Mouse (Mus musculus): Measurements from ENCODE around the gene Atxn7l3. TPM values are rescaled to one million over a fixed set of nuclear protein-coding genes. Genes with fewer than 3 reads are reported as not detected.
"Not testable (repeated sequence)": the region's sequence is repeated elsewhere in the genome, so short reads cannot be mapped to it uniquely, and the experiment has no call there.

Atxn7l3 gene
- polyA plus RNA-seq, 1 experiment from 2014 or later: 14.7 TPM

DNA sequence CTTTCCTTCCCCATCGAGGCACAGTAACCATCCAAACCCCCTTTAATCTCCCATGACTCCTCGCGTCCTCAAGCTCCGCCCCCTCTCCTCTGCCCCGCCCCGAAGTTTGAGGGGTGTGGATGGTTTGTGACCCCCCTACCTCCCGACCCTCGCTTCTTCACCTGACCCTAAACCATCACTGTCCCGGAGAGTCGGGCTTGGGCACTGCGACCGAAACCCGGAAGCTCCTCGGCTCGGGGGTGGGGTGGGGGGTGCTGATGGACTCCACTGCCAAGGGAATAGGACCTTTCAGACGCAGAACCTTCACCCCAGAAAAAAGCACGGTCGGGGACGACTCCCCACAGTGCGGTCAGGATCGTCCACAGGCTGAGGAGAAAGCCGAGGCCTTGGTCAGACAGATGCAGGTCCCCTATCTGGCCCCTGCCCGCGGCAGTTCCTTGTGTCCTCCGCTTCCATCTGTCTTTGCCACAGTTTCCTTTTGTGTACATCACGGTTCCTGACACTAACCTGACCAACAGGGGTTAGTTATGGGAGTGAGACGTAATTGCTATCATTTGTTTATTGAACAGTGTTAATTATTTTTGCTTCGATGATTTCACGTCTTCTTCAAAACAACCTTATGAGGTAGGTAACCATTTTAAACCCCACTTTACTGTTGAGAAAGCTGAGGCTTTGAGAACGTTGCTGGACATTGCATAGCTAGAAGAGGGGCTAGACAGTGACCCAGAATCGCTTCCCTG lies 11.2 kb downstream of the Atxn7l3 start:
- peak overlapping the region; percentile 44 for H3K27ac ChIP-seq (ENCODE audit: low read depth, low read length)
- H3K36me3 ChIP-seq (ENCODE audit: control insufficient read depth, insufficient read depth, low read length): peaks cover 12% of the 10 kb centered on the region
- H3K27me3 ChIP-seq (replicated peaks; ENCODE audit: control insufficient read depth, insufficient read depth, low read length): no peaks in the 10 kb centered on the region
- 3% methylated on average over 31 of the region's 31 CpGs for WGBS
- DNase-seq (ENCODE audit: low spot score) (no peak), ATAC-seq (replicated peaks; ENCODE audit: low FRiP score) (peak; percentile 60)
- peak overlapping the region; percentile 65 for H3K4me3 ChIP-seq (ENCODE audit: low read depth, low read length)
- peaks cover 12% of the 10 kb centered on the region for H3K4me1 ChIP-seq (replicated peaks; ENCODE audit: control insufficient read depth, insufficient read depth, low read length)
- H3K9ac ChIP-seq (ENCODE audit: low read depth, low read length): peak overlapping the region; percentile 68
- H3K9me3 ChIP-seq (ENCODE audit: control insufficient read depth, low read length): no peaks in the 10 kb centered on the region
- peak overlapping the region; percentile 75 for H3K4me2 ChIP-seq

- DNase-seq (ENCODE audit: low spot score) (peak; percentile 94), ATAC-seq (replicated peaks; ENCODE audit: low FRiP score) (peak; percentile 88)
- peaks cover 12% of the 10 kb centered on the region for H3K4me1 ChIP-seq (replicated peaks; ENCODE audit: control insufficient read depth, insufficient read depth, low read length)
- peak within 1 kb of the TSS; percentile 75 for H3K4me2 ChIP-seq
- H3K36me3 ChIP-seq (ENCODE audit: control insufficient read depth, insufficient read depth, low read length): peaks cover 12% of the 10 kb centered on the region
- H3K27me3 ChIP-seq (replicated peaks; ENCODE audit: control insufficient read depth, insufficient read depth, low read length): no peaks in the 10 kb centered on the region
- H3K9me3 ChIP-seq (ENCODE audit: control insufficient read depth, low read length): no peaks in the 10 kb centered on the region
- H3K9ac ChIP-seq (ENCODE audit: low read depth, low read length): peak within 1 kb of the TSS; percentile 68
- H3K4me3 ChIP-seq (ENCODE audit: low read depth, low read length): peak within 1 kb of the TSS; percentile 65
- H3K27ac ChIP-seq (ENCODE audit: low read depth, low read length): peak within 1 kb of the TSS; percentile 44
- WGBS: under 1% methylated on average over 32 of the region's 32 CpGs
Measured at GRCm38 (mm10) chr11:102284501-102285094, 11.8 kb downstream of the Atxn7l3 start, which contains the start of gene Tmub2. Gene Tmub2, plus strand, starts transcription at chr11:102284931.

DNA sequence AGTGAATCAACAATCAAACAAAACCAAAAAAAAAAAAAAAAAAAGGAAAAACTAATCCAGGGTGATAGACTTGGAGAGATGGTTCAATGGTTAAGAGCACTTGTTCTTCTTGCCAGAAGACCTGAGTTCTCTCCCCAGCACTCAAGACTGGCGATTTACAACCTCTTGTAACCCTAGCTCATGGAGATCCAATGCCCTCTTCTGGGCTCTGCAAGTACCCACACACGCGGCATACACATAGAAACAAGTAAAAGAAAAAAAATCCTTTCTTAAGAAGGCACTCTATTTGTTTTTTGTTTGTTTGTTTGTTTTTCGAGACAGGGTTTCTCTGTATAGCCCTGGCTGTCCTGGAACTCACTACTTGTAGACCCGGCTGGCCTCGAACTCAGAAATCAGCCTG lies 12.5 kb downstream of the Atxn7l3 start:
- Histone ChIP-seq H3K36me3 (ENCODE audit: control insufficient read depth, insufficient read depth, low read length) (peaks cover 12% of the 10 kb centered on the region), H3K9ac (ENCODE audit: low read depth, low read length) (no peak overlapping the region), H3K9me3 (ENCODE audit: control insufficient read depth, low read length) (no peaks in the 10 kb centered on the region), H3K4me3 (ENCODE audit: low read depth, low read length) (peak overlapping the region; percentile 65), H3K4me1 (replicated peaks; ENCODE audit: control insufficient read depth, insufficient read depth, low read length) (peaks cover 12% of the 10 kb centered on the region), H3K4me2 (peak overlapping the region; percentile 52), H3K27me3 (replicated peaks; ENCODE audit: control insufficient read depth, insufficient read depth, low read length) (no peaks in the 10 kb centered on the region), H3K27ac (ENCODE audit: low read depth, low read length) (no peak overlapping the region; the same call in 1 of the 2 replicates)
- ATAC-seq (replicated peaks; ENCODE audit: low FRiP score): no peak
- no peak for DNase-seq (ENCODE audit: low spot score)
- 75% methylated on average over 6 of the region's 6 CpGs for WGBS

DNA sequence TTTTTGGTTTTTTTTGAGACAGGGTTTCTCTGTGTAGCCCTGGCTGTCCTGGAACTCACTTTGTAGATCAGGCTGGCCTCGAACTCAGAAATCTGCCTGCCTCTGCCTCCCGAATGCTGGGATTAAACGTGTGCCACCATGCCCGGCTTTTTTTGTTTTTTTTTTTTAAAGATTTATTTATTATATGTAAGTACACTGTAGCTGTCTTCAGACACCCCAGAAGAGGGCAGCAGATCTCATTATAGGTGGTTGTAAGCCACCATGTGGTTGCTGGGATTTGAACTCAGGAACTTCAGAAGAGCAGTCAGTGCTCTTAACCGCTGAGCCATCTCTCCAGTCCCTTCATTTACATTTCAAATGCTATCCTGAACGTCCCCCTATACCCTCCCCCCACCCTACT lies 16.2 kb downstream of the Atxn7l3 start:
- H3K27ac ChIP-seq (ENCODE audit: low read depth, low read length); H3K4me3 ChIP-seq (ENCODE audit: low read depth, low read length); ATAC-seq (replicated peaks; ENCODE audit: low FRiP score); H3K4me2 ChIP-seq; H3K9ac ChIP-seq (ENCODE audit: low read depth, low read length); H3K36me3 ChIP-seq (ENCODE audit: control insufficient read depth, insufficient read depth, low read length); H3K9me3 ChIP-seq (ENCODE audit: control insufficient read depth, low read length); DNase-seq (ENCODE audit: low spot score); H3K27me3 ChIP-seq (replicated peaks; ENCODE audit: control insufficient read depth, insufficient read depth, low read length): not testable (repeated sequence)
- peaks cover 11% of the 10 kb centered on the region for H3K4me1 ChIP-seq (replicated peaks; ENCODE audit: control insufficient read depth, insufficient read depth, low read length)
- 66% methylated on average over 6 of the region's 6 CpGs for WGBS

- 87% methylated on average over 3 of the region's 3 CpGs for WGBS
- Histone ChIP-seq H3K4me2 (no peak overlapping the region), H3K4me3 (ENCODE audit: low read depth, low read length) (no peak overlapping the region), H3K27me3 (replicated peaks; ENCODE audit: control insufficient read depth, insufficient read depth, low read length) (no peaks in the 10 kb centered on the region), H3K4me1 (replicated peaks; ENCODE audit: control insufficient read depth, insufficient read depth, low read length) (peaks cover 11% of the 10 kb centered on the region), H3K36me3 (ENCODE audit: control insufficient read depth, insufficient read depth, low read length) (no peaks in the 10 kb centered on the region), H3K9me3 (ENCODE audit: control insufficient read depth, low read length) (no peaks in the 10 kb centered on the region), H3K27ac (ENCODE audit: low read depth, low read length) (no peak overlapping the region), H3K9ac (ENCODE audit: low read depth, low read length) (no peak overlapping the region)
- ATAC-seq (replicated peaks; ENCODE audit: low FRiP score): no peak
- no peak for DNase-seq (ENCODE audit: low spot score)
Measured at GRCm38 (mm10) chr11:102279595-102279994, 16.8 kb downstream of the Atxn7l3 start.

DNA sequence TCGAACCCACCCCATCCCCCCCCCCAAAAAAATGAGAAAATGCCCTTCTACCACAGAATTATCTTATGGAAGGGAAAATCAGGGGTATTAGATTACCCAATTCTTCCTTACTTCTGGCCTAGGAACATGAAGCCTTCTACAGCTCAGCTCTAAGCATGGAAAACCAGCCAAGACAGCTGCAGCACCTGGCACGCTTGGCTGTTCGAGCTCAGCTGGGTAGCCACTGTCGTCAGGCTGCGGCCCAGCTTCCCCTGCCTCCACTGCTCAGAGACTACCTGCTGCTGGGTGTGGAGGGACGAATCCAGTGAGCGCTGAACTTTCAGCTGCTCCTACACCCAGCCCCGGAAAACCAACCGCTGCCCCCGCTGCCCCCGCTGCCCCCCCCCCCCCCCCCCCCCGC lies 18.7 kb downstream of the Atxn7l3 start:
- peaks cover 11% of the 10 kb centered on the region for H3K4me1 ChIP-seq (replicated peaks; ENCODE audit: control insufficient read depth, insufficient read depth, low read length)
- no peak for ATAC-seq (replicated peaks; ENCODE audit: low FRiP score)
- no peaks in the 10 kb centered on the region for H3K9me3 ChIP-seq (ENCODE audit: control insufficient read depth, low read length)
- DNase-seq (ENCODE audit: low spot score): no peak
- H3K4me3 ChIP-seq (ENCODE audit: low read depth, low read length): no peak overlapping the region
- H3K27me3 ChIP-seq (replicated peaks; ENCODE audit: control insufficient read depth, insufficient read depth, low read length): no peaks in the 10 kb centered on the region
- H3K4me2 ChIP-seq: no peak overlapping the region
- no peak overlapping the region for H3K27ac ChIP-seq (ENCODE audit: low read depth, low read length)
- H3K9ac ChIP-seq (ENCODE audit: low read depth, low read length): no peak overlapping the region
- no peaks in the 10 kb centered on the region for H3K36me3 ChIP-seq (ENCODE audit: control insufficient read depth, insufficient read depth, low read length)
- 79% methylated on average over 10 of the region's 12 CpGs for WGBS

- H3K27ac ChIP-seq (ENCODE audit: low read depth, low read length): no peak overlapping the region; the same call in 1 of the 2 replicates
- ATAC-seq (replicated peaks; ENCODE audit: low FRiP score): peak; percentile 68
Measured at GRCm38 (mm10) chr11:102276411-102276915, 20.0 kb downstream of the Atxn7l3 start.

DNA sequence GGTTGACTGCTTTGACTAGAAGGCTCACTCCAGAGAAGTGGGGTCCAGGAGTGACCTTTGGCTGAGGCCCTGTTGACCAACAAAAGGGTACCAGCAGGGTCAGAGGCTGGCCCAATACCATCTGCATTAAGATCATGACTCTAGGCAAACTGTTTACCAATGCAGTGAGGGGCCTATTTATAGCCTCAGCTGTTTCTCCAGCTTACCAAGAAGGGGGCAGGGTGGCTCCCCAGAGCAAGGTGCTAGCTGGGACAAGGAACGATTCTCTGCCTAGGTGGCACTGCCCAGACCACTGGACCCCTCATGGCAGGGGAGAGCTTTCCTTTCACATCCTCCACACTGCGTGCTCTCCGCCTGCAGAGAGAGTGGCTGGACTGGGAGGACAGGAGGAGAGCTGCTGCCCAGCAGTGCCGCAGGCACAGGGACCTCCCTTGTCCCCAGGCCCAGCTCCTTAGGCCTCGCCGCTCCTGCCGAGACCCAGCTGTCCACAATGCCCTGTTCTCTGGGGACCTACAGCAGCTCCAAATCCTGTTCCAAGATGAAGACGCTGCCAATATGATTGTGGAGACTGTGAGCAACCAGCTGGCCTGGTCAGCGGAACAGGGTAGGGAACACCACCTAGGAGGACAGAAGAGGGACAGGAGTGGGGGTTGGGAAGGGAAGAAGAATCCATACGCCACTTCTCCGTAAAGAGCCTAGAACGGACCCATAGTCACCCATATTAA lies 27.7 kb downstream of the Atxn7l3 start, which contains the start of gene Asb16:
TSS of gene Asb16 (plus strand) at position 224 of the 725 bp plus-strand sequence.
- Histone ChIP-seq H3K4me1 (replicated peaks; ENCODE audit: control insufficient read depth, insufficient read depth, low read length) (peaks cover 2% of the 10 kb centered on the region; the same call in 1 of the 2 replicates), H3K36me3 (ENCODE audit: control insufficient read depth, insufficient read depth, low read length) (peaks cover 5% of the 10 kb centered on the region; the same call in 1 of the 2 replicates), H3K4me2 (no peak within 1 kb of the TSS), H3K27me3 (replicated peaks; ENCODE audit: control insufficient read depth, insufficient read depth, low read length) (no peaks in the 10 kb centered on the region), H3K9ac (ENCODE audit: low read depth, low read length) (no peak within 1 kb of the TSS), H3K4me3 (ENCODE audit: low read depth, low read length) (no peak within 1 kb of the TSS), H3K27ac (ENCODE audit: low read depth, low read length) (no peak within 1 kb of the TSS), H3K9me3 (ENCODE audit: control insufficient read depth, low read length) (no peaks in the 10 kb centered on the region)
- DNase-seq (ENCODE audit: low spot score): no peak
- 83% methylated on average over 12 of the region's 12 CpGs for WGBS
- ATAC-seq (replicated peaks; ENCODE audit: low FRiP score): no peak

More at GRCm38 (mm10) chr11:102276411-102276915, 20.0 kb downstream of the Atxn7l3 start:
- Histone ChIP-seq H3K4me1 (replicated peaks; ENCODE audit: control insufficient read depth, insufficient read depth, low read length) (peaks cover 11% of the 10 kb centered on the region), H3K4me3 (ENCODE audit: low read depth, low read length) (peak overlapping the region; percentile 52), H3K9ac (ENCODE audit: low read depth, low read length) (peak overlapping the region; percentile 71), H3K27me3 (replicated peaks; ENCODE audit: control insufficient read depth, insufficient read depth, low read length) (no peaks in the 10 kb centered on the region), H3K36me3 (ENCODE audit: control insufficient read depth, insufficient read depth, low read length) (no peaks in the 10 kb centered on the region), H3K4me2 (peak overlapping the region; percentile 87), H3K9me3 (ENCODE audit: control insufficient read depth, low read length) (no peaks in the 10 kb centered on the region)
- 3% methylated on average over 33 of the region's 33 CpGs for WGBS
- DNase-seq (ENCODE audit: low spot score): peak; percentile 70

Measured in liver, embryonic 11.5 days (tissue).